Mouse (Mus musculus): Measurements from ENCODE around the gene Fam43b. TPM values are rescaled to one million over a fixed set of nuclear protein-coding genes. Genes with fewer than 3 reads are reported as not detected.

Fam43b gene
- total and polyA plus RNA-seq, 3 experiments, result not detected

DNA sequence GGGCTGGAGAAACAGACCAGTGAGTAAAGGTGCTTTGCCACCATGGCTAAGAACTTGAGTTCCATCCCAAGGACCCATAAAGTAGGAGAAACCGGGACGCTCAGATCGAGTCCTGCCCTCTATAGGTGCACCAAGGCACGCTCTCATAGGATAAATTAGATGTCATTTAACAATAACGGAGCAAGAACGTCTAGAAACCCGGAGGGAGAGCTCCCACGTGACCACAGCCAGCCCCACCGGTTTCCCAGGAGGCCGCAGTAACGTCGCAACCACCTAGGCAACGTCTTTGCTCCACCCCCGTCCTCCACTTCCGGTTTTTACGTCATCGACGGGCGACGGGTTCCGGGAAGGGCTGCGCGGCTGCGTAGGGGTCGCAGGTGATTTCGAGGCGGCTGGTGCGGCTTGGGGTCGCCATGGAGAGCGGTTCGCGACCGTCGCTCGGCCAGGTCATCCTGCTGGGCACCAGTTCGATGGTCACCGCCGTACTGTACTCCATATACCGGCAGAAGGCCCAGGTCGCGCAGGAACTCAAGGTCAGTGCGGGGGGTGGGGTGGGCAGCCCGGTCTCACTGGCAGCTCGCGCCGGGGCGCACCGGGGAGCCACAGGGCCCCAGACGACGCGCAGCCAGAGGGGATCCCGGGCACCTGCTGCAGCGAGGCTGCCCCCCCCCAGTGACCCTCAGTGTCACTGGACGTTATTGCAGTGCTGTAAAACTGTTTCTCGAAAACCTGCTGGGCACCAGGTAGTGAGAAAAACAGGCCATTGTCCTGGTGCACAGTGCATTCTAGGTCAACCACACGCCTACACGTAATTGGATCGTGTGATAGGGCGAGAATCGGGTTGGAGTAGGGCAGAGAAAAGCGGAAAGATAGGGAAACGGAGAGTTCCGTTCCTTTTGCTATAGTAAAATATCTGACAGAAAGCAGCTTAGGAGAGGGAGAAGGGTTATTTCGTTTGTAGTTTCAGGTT is 38.3 kb upstream of the Fam43b start, which contains the start of gene Mul1:
TSS of gene Mul1 (plus strand) at position 325 of the 970 bp plus-strand sequence.
- H3K27me3 ChIP-seq (replicated peaks), result peaks cover 35% of the 10 kb centered on the region
- no peaks in the 10 kb centered on the region for H3K9me3 ChIP-seq (replicated peaks; ENCODE audit: low read length)
- TF ChIP-seq MAX (IDR thresholded peaks at IDR 0.05; ENCODE audit: low read length) (peak; percentile 95), MXI1 (IDR thresholded peaks at IDR 0.05; ENCODE audit: low read depth, low read length) (peak; percentile 95), SMC3 (IDR thresholded peaks at IDR 0.05; ENCODE audit: low read depth, low read length) (no peak), BHLHE40 (IDR thresholded peaks at IDR 0.05; ENCODE audit: low read depth, low read length) (peak; percentile 74), RAD21 (IDR thresholded peaks at IDR 0.05; ENCODE audit: low read depth, low read length) (no peak), ZKSCAN1 (IDR thresholded peaks at IDR 0.05; ENCODE audit: borderline replicate concordance, low read depth, low read length) (no peak), MAZ (IDR thresholded peaks at IDR 0.05; ENCODE audit: low read depth, low read length) (peak; percentile 74; the same call in 1 of the 2 replicates), GABPA (IDR thresholded peaks at IDR 0.05; ENCODE audit: insufficient replicate concordance, low read depth, low read length) (no peak; the same call in 1 of the 2 replicates), NELFE (IDR thresholded peaks at IDR 0.05; ENCODE audit: low read depth, low read length) (peak; percentile 76), SIN3A (IDR thresholded peaks at IDR 0.05; ENCODE audit: low read length) (peak; percentile 98), UBTF (IDR thresholded peaks at IDR 0.05; ENCODE audit: low read depth, low read length) (no peak), JUND (conservative IDR thresholded peaks at IDR 0.05; ENCODE audit: low read depth, low read length) (no peak), CTCF (conservative IDR thresholded peaks at IDR 0.05 in 1 of 2, IDR thresholded peaks at IDR 0.05 in 1 of 2; ENCODE audit: low read depth in 2 of 2, low read length in 2 of 2) (no peak), CHD1 (IDR thresholded peaks at IDR 0.05; ENCODE audit: low read depth, low read length) (no peak), MEF2A (IDR thresholded peaks at IDR 0.05; ENCODE audit: borderline replicate concordance, low read depth, low read length) (peak; percentile 41; the same call in 1 of the 2 replicates), ETS1 (conservative IDR thresholded peaks at IDR 0.05; ENCODE audit: low read depth, low read length) (peak; percentile 11; the same call in 1 of the 2 replicates), HCFC1 (IDR thresholded peaks at IDR 0.05; ENCODE audit: low read depth, low read length) (peak; percentile 94), USF1 (IDR thresholded peaks at IDR 0.05; ENCODE audit: low read depth, low read length) (peak; percentile 93), NRF1 (IDR thresholded peaks at IDR 0.05; ENCODE audit: low read depth, low read length) (peak; percentile 81), ELF1 (IDR thresholded peaks at IDR 0.05; ENCODE audit: low read depth, low read length) (peak; percentile 98), JUN (IDR thresholded peaks at IDR 0.05; ENCODE audit: insufficient read depth, low read depth, low read length) (no peak), POLR2A (IDR thresholded peaks at IDR 0.05; ENCODE audit: low read depth, low read length) (peak; percentile 83), TCF12 (IDR thresholded peaks at IDR 0.05; ENCODE audit: low read depth, low read length) (peak; percentile 67; the same call in 1 of the 2 replicates), PAX5 (IDR thresholded peaks at IDR 0.05; ENCODE audit: low read length) (no peak), ZMIZ1 (IDR thresholded peaks at IDR 0.05; ENCODE audit: low read depth, low read length) (peak; percentile 52; the same call in 1 of the 2 replicates), KAT2A (IDR thresholded peaks at IDR 0.05; ENCODE audit: insufficient replicate concordance, low read length) (peak; percentile 82; the same call in 1 of the 2 replicates), MYC (IDR thresholded peaks at IDR 0.05; ENCODE audit: low read depth, low read length) (peak; percentile 71), IRF4 (IDR thresholded peaks at IDR 0.05; ENCODE audit: low read depth, low read length) (peak; percentile 59), USF2 (conservative IDR thresholded peaks at IDR 0.05; ENCODE audit: low read depth, low read length) (peak; percentile 89)
- dilution Hi-C loops (cut with MboI; ENCODE audit: extremely low pct_ligation_motif_present, extremely low pct_unique_long_range_greater_than_20kb, low sequenced_read_pairs), result no loop called here
- H3K36me3 ChIP-seq (replicated peaks in 1 of 2; ENCODE audit: control insufficient read depth in 1 of 2, insufficient read depth in 1 of 2, low read length in 1 of 2), result peaks cover 29 to 37% of the 10 kb centered on the region in 2 experiments
- H3K4me3 ChIP-seq (replicated peaks in 1 of 3; ENCODE audit: low read depth in 2 of 3, low read length in 2 of 3, poor library complexity in 1 of 3), result peak within 1 kb of the TSS; percentile 89 to 97 (median 95)
- peaks cover 15% of the 10 kb centered on the region for H3K79me2 ChIP-seq (replicated peaks; ENCODE audit: control insufficient read depth, extremely low read depth, insufficient read depth, poor library complexity, severe bottlenecking)
- peak within 1 kb of the TSS; percentile 6; the same call in 1 of the 2 replicates for H3K27ac ChIP-seq (ENCODE audit: insufficient read depth, low read depth)
- H3K9ac ChIP-seq (ENCODE audit: insufficient read depth, low read depth), result peak within 1 kb of the TSS; percentile 86
- in situ Hi-C loops (cut with MboI; ENCODE audit: low pct_ligation_motif_present, low pct_unique_long_range_greater_than_20kb, low sequenced_read_pairs), result loop anchor here (5.0 kb wide), 1 partner anchor 117 kb away; no protein-coding TSS in a partner anchor
- H3K4me1 ChIP-seq (ENCODE audit: control insufficient read depth in 1 of 2, insufficient read depth in 2 of 2), result peaks cover 3 to 15% of the 10 kb centered on the region in 2 experiments; a peak in 3 of 4 replicates
- peak; percentile 94 for DNase-seq (ENCODE audit: extremely low read depth)
- peak within 1 kb of the TSS; percentile 87 for H3K4me2 ChIP-seq (ENCODE audit: insufficient read depth, low read depth, poor library complexity, severe bottlenecking)

All from CH12.LX (cell line).